Mouse (Mus musculus) forebrain, postnatal 0 days (tissue): ENCODE results near the gene Eml3. TPM values are rescaled to one million over a fixed set of nuclear protein-coding genes. Genes with fewer than 3 reads are reported as not detected.

ENCODE experiments used
- ATAC-seq: fragments of 200-750 bp; cut with Nextera tagmentation; 2 replicates; pipeline ENCODE4 v1.8.0; 2017; ENCODE audit warnings: mild to moderate bottlenecking, moderate library complexity
- DNase-seq: peaks from one replicate; pipeline ENCODE4 v3.0.0-alpha.2; 2015
- H3K27ac ChIP-seq: fragments of 300-500 bp; sonication (generic); 2 replicates; pipeline ENCODE4 v1.5.1; 2014; ENCODE audit warnings: low read depth, mild to moderate bottlenecking, antibody characterized with exemption, low read length, moderate library complexity, mixed read lengths
- H3K27me3 ChIP-seq: fragments of 300-500 bp; sonication (generic); 2 replicates; pipeline ENCODE4 v1.6.1; 2014; ENCODE audit warnings: mild to moderate bottlenecking, low read length, mixed read lengths; ENCODE audit not compliant: insufficient read depth
- H3K36me3 ChIP-seq: fragments of 300-500 bp; sonication (generic); 2 replicates; pipeline ENCODE4 v1.6.1; 2014; ENCODE audit warnings: mild to moderate bottlenecking, moderate library complexity; ENCODE audit not compliant: insufficient read depth
- H3K4me1 ChIP-seq: fragments of 300-500 bp; sonication (generic); 2 replicates; pipeline ENCODE4 v1.6.1; 2014; ENCODE audit warnings: antibody characterized with exemption; ENCODE audit not compliant: insufficient read depth
- H3K4me2 ChIP-seq: fragments of 300-500 bp; sonication (generic); 2 replicates; pipeline ENCODE4 v1.6.1; 2014; ENCODE audit warnings: low read depth, mild to moderate bottlenecking, moderate library complexity
- H3K4me3 ChIP-seq: fragments of 300-500 bp; sonication (generic); 2 replicates; pipeline ENCODE4 v1.5.1; 2014; ENCODE audit warnings: low read depth, low read length, mixed read lengths
- H3K9ac ChIP-seq: fragments of 300-500 bp; sonication (generic); 2 replicates; pipeline ENCODE4 v1.6.1; 2014; ENCODE audit warnings: mild to moderate bottlenecking
- H3K9me3 ChIP-seq: fragments of 300-500 bp; sonication (generic); 2 replicates; pipeline ENCODE4 v1.6.1; 2016; ENCODE audit warnings: low read length
- CTCF ChIP-seq: sonication (generic); IDR thresholded peaks from 2 replicates; pipeline ENCODE4 v1.5.1; 2016; ENCODE audit warnings: antibody characterized with exemption, control low read depth, low read depth
- WGBS: fragments of 180-500 bp; shearing (Covaris S2); extraction: QIAGEN DNeasy Blood & Tissue Kit; methylation state at CpG from one replicate; pipeline ENCODE4 v1.1.7; 2014; 5-methylcytosine and 5-hydroxymethylcytosine counted together
- polyA plus RNA-seq: library from polyadenylated mRNA; unstranded; fragments of >200 nt; fragmentation: Nextera tagmentation; extraction: Ambion mirVana; gene quantifications from 2 replicates; pipeline ENCODE4 v1.2.1, GENCODE M21; 2015
- total RNA-seq: library from RNA; depleted of rRNA; stranded (reverse); fragments of >200 nt; gene quantifications from 2 replicates; pipeline ENCODE4 v1.2.3, GENCODE M21; 2014

Gene Eml3
- total and polyA plus RNA-seq, 2 experiments from 2014 or later: 7.3 to 8.1 TPM

DNA sequence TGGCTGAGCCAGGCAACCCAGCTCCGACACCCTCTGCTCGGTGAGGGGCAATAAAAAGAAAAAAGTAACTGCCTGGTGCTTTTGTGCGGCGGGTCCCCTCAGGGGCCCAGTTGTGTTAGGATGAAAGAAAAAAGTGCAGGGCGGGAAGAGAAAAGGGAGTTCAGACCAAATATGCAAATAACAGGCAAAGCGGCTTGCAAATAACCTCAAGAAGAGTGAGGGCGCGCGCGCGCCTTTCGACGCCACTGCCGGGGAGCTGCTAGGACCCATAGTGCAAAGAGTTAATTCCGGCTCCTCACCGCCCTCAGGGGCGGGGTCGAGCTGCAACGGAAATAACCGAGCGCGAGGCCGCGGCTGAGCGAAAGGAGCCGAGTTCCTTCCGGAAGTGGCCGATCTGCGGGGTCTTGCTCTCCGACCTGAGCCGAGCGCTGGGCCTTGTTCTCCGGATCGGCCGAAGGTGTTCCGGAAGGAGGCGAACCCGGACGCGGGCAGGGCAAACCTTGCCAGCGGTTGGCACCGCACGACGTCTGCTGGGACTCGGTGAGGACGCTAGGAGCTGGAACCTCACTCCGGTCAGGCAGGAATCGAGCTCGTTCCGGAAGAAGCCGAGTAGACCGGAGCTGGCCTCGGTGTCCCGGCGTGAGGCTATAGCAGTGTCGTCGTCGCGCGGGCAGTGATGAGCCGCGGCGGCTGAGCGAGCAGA is 12.3 kb downstream of the Eml3 start, which contains the start of gene Mta2:
Mta2 (plus strand) TSS at position 361 of the 703 bp plus-strand sequence.
- H3K27me3 ChIP-seq: no peaks in the 10 kb centered on the region
- under 1% methylated on average over 64 of the region's 64 CpGs for WGBS
- peak within 1 kb of the TSS; percentile 92 for H3K4me3 ChIP-seq
- peak within 1 kb of the TSS; percentile 93 for H3K27ac ChIP-seq
- H3K4me1 ChIP-seq: peaks cover 9% of the 10 kb centered on the region; the same call in 1 of the 2 replicates
- peak within 1 kb of the TSS; percentile 99 for H3K9ac ChIP-seq
- H3K36me3 ChIP-seq: peaks cover 28% of the 10 kb centered on the region
- H3K4me2 ChIP-seq: peak within 1 kb of the TSS; percentile 71
- DNase-seq (peak; percentile 98), ATAC-seq (peak; percentile 97)
- no peaks in the 10 kb centered on the region for H3K9me3 ChIP-seq
- TF ChIP-seq CTCF: peak; percentile 29; the same call in 1 of the 2 replicates

DNA sequence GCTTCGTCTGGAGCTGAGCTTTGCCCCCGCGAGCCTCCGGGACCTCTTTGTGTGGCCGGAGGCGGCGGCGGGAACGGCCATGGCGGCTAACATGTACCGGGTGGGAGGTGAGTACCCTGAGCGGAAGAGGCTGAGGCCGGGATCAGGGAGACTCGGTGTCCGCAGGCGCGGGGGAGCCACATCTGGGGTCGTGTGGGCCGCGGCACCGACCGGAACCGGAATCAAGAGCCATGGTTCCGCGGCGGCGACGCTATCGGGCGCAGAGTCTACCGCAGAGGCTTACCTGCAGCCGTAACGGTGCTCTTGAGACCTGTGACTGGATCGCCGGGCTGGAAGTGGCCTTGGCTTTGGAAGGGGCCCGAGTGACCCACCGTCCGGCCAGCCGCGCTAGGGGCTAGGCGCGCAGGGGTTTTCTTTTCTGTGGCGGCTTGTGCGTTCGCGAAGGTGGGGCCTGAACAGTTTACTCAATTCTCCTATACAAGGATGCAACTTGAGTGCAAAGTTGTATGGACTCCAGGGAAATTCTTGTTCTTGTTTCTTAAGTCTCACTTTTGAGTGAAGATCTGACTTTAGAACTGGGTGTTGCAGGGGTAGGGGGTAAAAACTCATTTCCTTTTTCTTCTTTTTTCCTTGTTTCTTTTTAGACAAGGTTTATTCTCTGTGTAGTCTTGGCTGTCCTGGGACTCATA is 13.1 kb downstream of the Eml3 start:
- ATAC-seq (peak; percentile 49), DNase-seq (peak; percentile 19)
- H3K27ac ChIP-seq: peak overlapping the region; percentile 93
- H3K4me2 ChIP-seq: peak overlapping the region; percentile 71
- TF ChIP-seq CTCF: no peak
- peak overlapping the region; percentile 92 for H3K4me3 ChIP-seq
- no peaks in the 10 kb centered on the region for H3K27me3 ChIP-seq
- peak overlapping the region; percentile 99 for H3K9ac ChIP-seq
- H3K4me1 ChIP-seq: peaks cover 9% of the 10 kb centered on the region; the same call in 1 of the 2 replicates
- 3% methylated on average over 42 of the region's 46 CpGs for WGBS
- H3K36me3 ChIP-seq: peaks cover 29% of the 10 kb centered on the region
- H3K9me3 ChIP-seq: no peaks in the 10 kb centered on the region

- 71% methylated on average over 2 of the region's 2 CpGs for WGBS
Measured at GRCm38 (mm10) chr19:8943047-8943446, 13.7 kb downstream of the Eml3 start.

DNA sequence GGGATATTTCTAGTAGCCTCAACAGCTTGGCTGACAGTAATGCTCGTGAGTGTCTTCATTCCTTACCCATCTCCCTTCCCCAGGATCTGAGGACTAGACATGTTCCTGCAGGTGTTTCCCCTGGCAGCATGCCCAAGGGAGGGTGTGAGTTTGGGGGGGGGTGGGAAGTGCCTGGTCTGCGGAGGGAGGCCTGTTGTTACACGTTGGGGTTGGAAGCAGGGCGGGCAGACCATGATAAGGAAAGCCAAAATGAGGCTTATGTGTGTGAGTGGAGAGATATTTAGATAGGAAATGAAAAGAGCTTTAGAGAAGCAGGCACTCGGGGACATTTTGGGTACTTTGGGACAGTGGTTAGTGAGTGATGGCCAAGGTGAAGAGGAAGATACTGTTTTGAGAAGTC is 14.7 kb downstream of the Eml3 start:
- H3K36me3 ChIP-seq: peaks cover 43% of the 10 kb centered on the region
- WGBS: 48% methylated on average over 5 of the region's 5 CpGs
- no peak overlapping the region for H3K27ac ChIP-seq
- DNase-seq (no peak), ATAC-seq (no peak)
- H3K9me3 ChIP-seq: no peaks in the 10 kb centered on the region
- H3K9ac ChIP-seq: no peak overlapping the region
- H3K4me1 ChIP-seq: peaks cover 9% of the 10 kb centered on the region; the same call in 1 of the 2 replicates
- no peaks in the 10 kb centered on the region for H3K27me3 ChIP-seq
- TF ChIP-seq CTCF: no peak
- H3K4me3 ChIP-seq: no peak overlapping the region
- peak overlapping the region; percentile 15 for H3K4me2 ChIP-seq

More at GRCm38 (mm10) chr19:8943047-8943446, 13.7 kb downstream of the Eml3 start:
- DNase-seq: no peak
- H3K4me1 ChIP-seq: peaks cover 9% of the 10 kb centered on the region; the same call in 1 of the 2 replicates
- no peaks in the 10 kb centered on the region for H3K27me3 ChIP-seq
- ATAC-seq: no peak
- H3K4me3 ChIP-seq: peak overlapping the region; percentile 92
- H3K9ac ChIP-seq: peak overlapping the region; percentile 99; the same call in 1 of the 2 replicates
- TF ChIP-seq CTCF: no peak
- peaks cover 32% of the 10 kb centered on the region for H3K36me3 ChIP-seq
- H3K27ac ChIP-seq: no peak overlapping the region
- no peaks in the 10 kb centered on the region for H3K9me3 ChIP-seq
- H3K4me2 ChIP-seq: peak overlapping the region; percentile 71

DNA sequence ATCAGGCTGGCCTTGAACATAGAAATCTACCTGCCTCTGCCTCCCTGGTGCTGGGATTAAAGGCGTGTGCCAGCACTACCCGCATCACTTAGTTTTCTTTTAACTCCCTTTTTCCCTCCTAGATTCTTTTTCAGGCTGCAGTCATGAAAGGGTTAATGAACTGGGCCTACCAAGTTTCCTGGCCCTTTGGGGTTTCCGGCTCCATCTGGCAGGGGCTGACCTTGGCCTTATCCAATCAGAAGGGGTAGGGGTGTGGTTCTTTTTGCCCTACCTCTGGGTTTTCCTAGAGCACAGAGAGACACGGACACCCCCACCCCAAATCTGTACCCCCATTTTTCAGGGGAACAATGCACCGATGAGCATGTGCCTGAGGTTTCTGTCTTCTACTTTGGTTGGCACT is 15.4 kb downstream of the Eml3 start:
- Histone ChIP-seq H3K4me1 (peaks cover 9% of the 10 kb centered on the region; the same call in 1 of the 2 replicates), H3K4me2 (no peak overlapping the region), H3K27ac (no peak overlapping the region), H3K9ac (no peak overlapping the region), H3K4me3 (no peak overlapping the region), H3K27me3 (no peaks in the 10 kb centered on the region), H3K36me3 (peaks cover 49% of the 10 kb centered on the region), H3K9me3 (no peaks in the 10 kb centered on the region)
- WGBS: 19% methylated on average over 5 of the region's 5 CpGs
- ATAC-seq: no peak
- peak; percentile 53 for DNase-seq
- TF ChIP-seq CTCF: no peak

GRCm38 (mm10) chr19:8945251-8945650 is 15.9 kb downstream of the Eml3 start:
- 82% methylated on average over 6 of the region's 6 CpGs for WGBS
- Histone ChIP-seq H3K27me3 (no peaks in the 10 kb centered on the region), H3K4me3 (no peak overlapping the region), H3K36me3 (peaks cover 55% of the 10 kb centered on the region), H3K27ac (no peak overlapping the region), H3K4me1 (peaks cover 9% of the 10 kb centered on the region; the same call in 1 of the 2 replicates), H3K9me3 (no peaks in the 10 kb centered on the region), H3K9ac (no peak overlapping the region), H3K4me2 (no peak overlapping the region)
- DNase-seq (no peak), ATAC-seq (no peak)
- TF ChIP-seq CTCF: no peak

- DNase-seq (no peak), ATAC-seq (no peak)
- H3K36me3 ChIP-seq: peaks cover 71% of the 10 kb centered on the region
- H3K9me3 ChIP-seq: no peaks in the 10 kb centered on the region
- H3K27ac ChIP-seq: no peak overlapping the region
- no peak overlapping the region for H3K9ac ChIP-seq
- 95% methylated on average over 7 of the region's 7 CpGs for WGBS
- no peak for TF ChIP-seq CTCF
- no peak overlapping the region for H3K4me2 ChIP-seq
- H3K4me1 ChIP-seq: peaks cover 9% of the 10 kb centered on the region; the same call in 1 of the 2 replicates
- no peaks in the 10 kb centered on the region for H3K27me3 ChIP-seq
- H3K4me3 ChIP-seq: no peak overlapping the region
Measured at GRCm38 (mm10) chr19:8946929-8947328, 17.6 kb downstream of the Eml3 start.
